17 mouse cellular contexts compared by ENCODE assay signal in the genomic region with DNA sequence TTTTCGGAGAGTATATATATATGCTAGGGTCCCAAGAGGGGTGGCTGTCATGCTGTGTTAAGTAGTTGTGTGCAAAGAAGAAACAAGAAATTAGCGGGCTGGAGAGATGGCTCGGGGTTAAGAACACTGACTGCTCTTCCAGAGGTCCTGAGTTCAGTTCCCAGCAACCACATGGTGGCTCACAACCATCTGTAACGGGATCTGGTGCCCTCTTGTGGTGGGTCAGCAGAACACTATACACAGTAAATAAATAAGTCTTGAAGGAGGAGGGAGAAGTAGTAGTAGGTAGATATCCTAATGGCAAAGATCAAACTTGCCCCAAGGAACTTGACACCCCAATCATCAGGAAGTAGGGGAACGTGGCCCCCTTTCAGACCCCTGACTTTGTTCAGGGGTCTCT. TPM values are rescaled to one million over a fixed set of nuclear protein-coding genes. Genes with fewer than 3 reads are reported as not detected.
DNase-seq lines count a peak whose midpoint lies in the region; ATAC-seq and TF ChIP-seq lines count a peak whose summit lies in the region.
"Had no signal": no experiment of that assay in that cellular context is flagged by ENCODE, and none has a peak within 500 bp of the region (broad histone marks: within the 10 kb centered on the region; RNA-seq: fewer than 3 reads in every experiment).

No protein-coding gene starts in this region.

- no peak overlapping the region for H3K9ac ChIP-seq in kidney, embryonic 16.5 days (replicated peaks; ENCODE audit: low read length)
- H3K9ac ChIP-seq: hindbrain, embryonic 15.5 days had no signal

- WGBS in kidney, adult 2 months, result 94% methylated on average over 5 of the region's 5 CpGs
- 88% methylated on average over 5 of the region's 5 CpGs for WGBS in kidney, embryonic 16.5 days
- 98% methylated on average over 5 of the region's 5 CpGs for WGBS in thymus, adult 2 months

- peaks cover 3% of the 10 kb centered on the region; the same call in 1 of the 2 replicates for H3K9me3 ChIP-seq in kidney, embryonic 16.5 days (ENCODE audit: low read length)
- H3K9me3 ChIP-seq: hindbrain, embryonic 15.5 days had no signal

- TF ChIP-seq CTCF in kidney, adult 2 months (conservative IDR thresholded peaks at IDR 0.05; ENCODE audit: insufficient read depth, insufficient read length, low read depth, low read length), result 0 out of 2 replicates have a peak, but pooled peaks have one; percentile 12
- no peak for TF ChIP-seq CTCF in thymus, adult 2 months (IDR thresholded peaks at IDR 0.05; ENCODE audit: borderline replicate concordance, control insufficient read depth, extremely low read depth, insufficient read depth, low read length, poor library complexity)

- H3K4me2 ChIP-seq in kidney, embryonic 16.5 days (replicated peaks; ENCODE audit: low read depth, low read length), result no peak overlapping the region
- H3K4me2 ChIP-seq: hindbrain, embryonic 15.5 days; midbrain, embryonic 11.5 days had no signal

- no peak for TF ChIP-seq POLR2A in kidney, adult 2 months (IDR thresholded peaks at IDR 0.05; ENCODE audit: low read depth, low read length)
- no peak for TF ChIP-seq POLR2A in thymus, adult 2 months (IDR thresholded peaks at IDR 0.05; ENCODE audit: control insufficient read depth, extremely low read depth, insufficient read depth, low read length, poor library complexity)

- no peak overlapping the region for H3K27ac ChIP-seq in kidney, adult 2 months (ENCODE audit: insufficient read depth, low read depth, low read length)
- H3K27ac ChIP-seq in kidney, embryonic 16.5 days (ENCODE audit: low read length), result no peak overlapping the region
- H3K27ac ChIP-seq in thymus, adult 2 months (ENCODE audit: control insufficient read depth, insufficient read depth, low read length), result no peak overlapping the region
- H3K27ac ChIP-seq: heart, adult 2 months; hindbrain, embryonic 15.5 days had no signal

- H3K4me3 ChIP-seq in kidney, adult 2 months (ENCODE audit: insufficient read depth, low read depth, low read length), result no peak overlapping the region
- H3K4me3 ChIP-seq in kidney, embryonic 16.5 days (ENCODE audit: low read length), result no peak overlapping the region
- H3K4me3 ChIP-seq in thymus, adult 2 months (ENCODE audit: control insufficient read depth, insufficient read depth, low read length), result no peak overlapping the region
- H3K4me3 ChIP-seq: erythroblast, embryonic 14.5 days; heart, adult 2 months; hindbrain, embryonic 15.5 days; myocyte had no signal

- no peak for DNase-seq in kidney, adult 2 months
- DNase-seq in thymus, postnatal 25 days, result peak; percentile 45
- no peak for DNase-seq in thymus, adult 2 months
- peak; percentile 69 for DNase-seq in R1 (ENCODE audit: low read depth, low spot score)
- DNase-seq in heart, adult 8-10 months (ENCODE audit: low spot score), result no peak
- no peak for DNase-seq in layer of hippocampus, adult 8-10 months (ENCODE audit: low spot score in 2 of 2)
- DNase-seq: adrenal gland, postnatal 25 days; gastrocnemius, postnatal 10 days; heart, adult 2 months; layer of hippocampus, adult 9-11 months; lung, postnatal 36 days had no signal

- 0 out of 2 replicates have a peak, but pooled peaks cover 2% of the 10 kb centered on the region for H3K36me3 ChIP-seq in kidney, adult 2 months (ENCODE audit: control insufficient read depth, insufficient read depth, low read length)
- H3K36me3 ChIP-seq in kidney, embryonic 16.5 days (ENCODE audit: insufficient read depth, low read length), result peaks cover 29% of the 10 kb centered on the region
- peaks cover 22% of the 10 kb centered on the region for H3K36me3 ChIP-seq in thymus, adult 2 months (ENCODE audit: control insufficient read depth, insufficient read depth, low read length)

- H3K27me3 ChIP-seq in kidney, adult 2 months (replicated peaks; ENCODE audit: control insufficient read depth, insufficient read depth, low read length), result no peaks in the 10 kb centered on the region
- no peaks in the 10 kb centered on the region for H3K27me3 ChIP-seq in kidney, embryonic 16.5 days (ENCODE audit: insufficient read depth, low read length)
- no peaks in the 10 kb centered on the region for H3K27me3 ChIP-seq in thymus, adult 2 months (ENCODE audit: control insufficient read depth, insufficient read depth, low read length)
- H3K27me3 ChIP-seq: hindbrain, embryonic 15.5 days had no signal

- H3K4me1 ChIP-seq in kidney, adult 2 months (ENCODE audit: control insufficient read depth, insufficient read depth, low read length), result no peaks in the 10 kb centered on the region
- 0 out of 2 replicates have a peak, but pooled peaks cover 2% of the 10 kb centered on the region for H3K4me1 ChIP-seq in kidney, embryonic 16.5 days (ENCODE audit: insufficient read depth, low read length)
- peaks cover 31% of the 10 kb centered on the region for H3K4me1 ChIP-seq in thymus, adult 2 months (replicated peaks; ENCODE audit: control insufficient read depth, insufficient read depth, low read length)

- no peak for ATAC-seq in kidney, embryonic 16.5 days (ENCODE audit: low FRiP score, low TSS enrichment)
- ATAC-seq: forebrain, embryonic 16.5 days had no signal

RNA-seq across cellular contexts. Expression of gene Alkbh4, which starts 6.8 kb away (rescaled TPM):
- polyA plus RNA-seq in kidney, adult 2 months (2012; rRNA removed), result 11.1 and 11.8 TPM in 2 replicates
- polyA plus RNA-seq in kidney, embryonic 16.5 days (2015; fragmentation: Nextera tagmentation; extraction: Ambion mirVana), result 19.3 and 20.2 TPM in 2 replicates
- polyA plus RNA-seq in thymus, adult 2 months (2012; rRNA removed), result 54.2 and 55.2 TPM in 2 replicates
- 1 to 10 TPM; 4.0 to 5.4 (median 4.6) TPM for total RNA-seq in heart, adult 8-10 months (2022)
- total RNA-seq in layer of hippocampus, adult 8-10 months (2022), result 10 to 100 TPM in 1 of 4 experiments, 1 to 10 TPM in 3; 8.7 to 10.8 (median 9.6) TPM

RNA-seq across cellular contexts. Expression of gene Lrwd1, which starts 6.9 kb away (rescaled TPM):
- 18.4 and 19.9 TPM in 2 replicates for polyA plus RNA-seq in kidney, adult 2 months (2012; rRNA removed)
- 39.5 and 40.2 TPM in 2 replicates for polyA plus RNA-seq in kidney, embryonic 16.5 days (2015; fragmentation: Nextera tagmentation; extraction: Ambion mirVana)
- polyA plus RNA-seq in thymus, adult 2 months (2012; rRNA removed), result 136 and 138 TPM in 2 replicates
- total RNA-seq in heart, adult 8-10 months (2022), result 1 to 10 TPM; 5.4 to 6.9 (median 6.0) TPM
- total RNA-seq in layer of hippocampus, adult 8-10 months (2022), result 10 to 100 TPM; 12.4 to 17.7 (median 16.1) TPM

RNA-seq across cellular contexts. Expression of gene Polr2j, which starts 26.3 kb away (rescaled TPM):
- 88.9 and 103 TPM in 2 replicates for polyA plus RNA-seq in kidney, adult 2 months (2012; rRNA removed)
- polyA plus RNA-seq in kidney, embryonic 16.5 days (2015; fragmentation: Nextera tagmentation; extraction: Ambion mirVana), result 243 and 245 TPM in 2 replicates
- polyA plus RNA-seq in thymus, adult 2 months (2012; rRNA removed), result 81.9 and 89.4 TPM in 2 replicates
- total RNA-seq in heart, adult 8-10 months (2022), result 10 to 100 TPM; 73.1 to 88.1 (median 78.9) TPM
- total RNA-seq in layer of hippocampus, adult 8-10 months (2022), result 10 to 100 TPM; 63.7 to 80.3 (median 70.5) TPM

RNA-seq across cellular contexts. Expression of gene Orai2, which starts 27.8 kb away (rescaled TPM):
- 9.7 and 12.7 TPM in 2 replicates for polyA plus RNA-seq in kidney, adult 2 months (2012; rRNA removed)
- polyA plus RNA-seq in kidney, embryonic 16.5 days (2015; fragmentation: Nextera tagmentation; extraction: Ambion mirVana), result 6.1 and 6.6 TPM in 2 replicates
- polyA plus RNA-seq in thymus, adult 2 months (2012; rRNA removed), result 276 and 292 TPM in 2 replicates
- total RNA-seq in heart, adult 8-10 months (2022), result 1 to 10 TPM in 1 of 4 experiments, under 1 TPM in 3; 0.31 to 1.3 (median 0.67) TPM
- 100 to 1,000 TPM; 106 to 122 (median 118) TPM for total RNA-seq in layer of hippocampus, adult 8-10 months (2022)

RNA-seq across cellular contexts. Expression of gene Prkrip1, which starts 56.0 kb away (rescaled TPM):
- polyA plus RNA-seq in kidney, adult 2 months (2012; rRNA removed), result 9.0 and 14.1 TPM in 2 replicates
- polyA plus RNA-seq in kidney, embryonic 16.5 days (2015; fragmentation: Nextera tagmentation; extraction: Ambion mirVana), result 47.1 and 52.0 TPM in 2 replicates
- polyA plus RNA-seq in thymus, adult 2 months (2012; rRNA removed), result 15.9 and 20.7 TPM in 2 replicates
- 10 to 100 TPM; 14.8 to 21.1 (median 19.0) TPM for total RNA-seq in heart, adult 8-10 months (2022)
- 10 to 100 TPM; 28.7 to 36.2 (median 31.5) TPM for total RNA-seq in layer of hippocampus, adult 8-10 months (2022)

Comparison
In these comparisons a context has a peak if more than half of its experiments do, and no peak if none do; other contexts are left out.
1. DNase-seq: peak in thymus, postnatal 25 days (single experiment) and R1 (single experiment); none in kidney, adult 2 months (single experiment), thymus, adult 2 months (single experiment), heart, adult 8-10 months (single experiment) and layer of hippocampus, adult 8-10 months (0 of 2).